Mouse (Mus musculus) urinary bladder, postnatal 0 days (tissue): ENCODE data around the gene Ccp110. TPM values are rescaled to one million over a fixed set of nuclear protein-coding genes. Genes with fewer than 3 reads are reported as not detected.

Experiments
- polyA plus RNA-seq: library from polyadenylated mRNA; unstranded; fragments of >200 nt; fragmentation: Nextera tagmentation; extraction: Ambion mirVana; gene quantifications from 2 replicates; pipeline ENCODE4 v1.2.1, GENCODE M21; 2015

Ccp110 gene
- 2.2 and 2.9 TPM in 2 replicates for polyA plus RNA-seq

GRCm38 (mm10) chr7:118712228-118713173 is at the start of gene Ccp110:
Gene Ccp110 (plus strand): TSS chr7:118712552.

GRCm38 (mm10) chr7:118705101-118705961 is 7.0 kb upstream of the Ccp110 start, which contains the start of gene Gde1:
Gene Gde1 (minus strand): TSS chr7:118705778.

GRCm38 (mm10) chr7:118739975-118740531 is 27.7 kb downstream of the Ccp110 start, which contains the start of gene Vps35l:
Gene Vps35l (plus strand): TSS chr7:118740226.

Other genes starting within 250 kb of the Ccp110 start
- gene Itpripl2, start 220.6 kb upstream of the Ccp110 start, polyA plus RNA-seq, result 5.0 and 5.5 TPM in 2 replicates
- 75.0 and 81.2 TPM in 2 replicates for gene Coq7, start 179.2 kb upstream of the Ccp110 start, polyA plus RNA-seq
- 2.2 and 2.5 TPM in 2 replicates for gene Tmc7, start 127.8 kb upstream of the Ccp110 start, polyA plus RNA-seq
- gene Tmc5, start 115.3 kb upstream of the Ccp110 start, polyA plus RNA-seq, result 0.04 TPM in 1 of 2 replicates, not detected in the other
- gene Gde1, start 6.8 kb upstream of the Ccp110 start, polyA plus RNA-seq, result 90.1 and 91.2 TPM in 2 replicates
- 46.9 and 48.2 TPM in 2 replicates for gene Vps35l, start 27.7 kb downstream of the Ccp110 start, polyA plus RNA-seq
- 2.0 and 2.2 TPM in 2 replicates for gene Iqck, start 143.2 kb downstream of the Ccp110 start, polyA plus RNA-seq
- 54.2 and 56.9 TPM in 2 replicates for gene Knop1, start 143.7 kb downstream of the Ccp110 start, polyA plus RNA-seq